Mouse (Mus musculus): ENCODE measurements around the gene Ccdc121. TPM values are rescaled to one million over a fixed set of nuclear protein-coding genes. Genes with fewer than 3 reads are reported as not detected.

Gene Ccdc121
- total RNA-seq (2023), result not detected

GRCm38 (mm10) chr1:181511307-181511706 is at the start of gene Ccdc121:
Ccdc121 (minus strand) TSS chr1:181511451.

Other genes starting within 250 kb of the Ccdc121 start
- gene Cnih3, start 158.8 kb downstream of the Ccdc121 start, total RNA-seq (2023), result not detected
- not detected for gene Dnah14, start 65.1 kb upstream of the Ccdc121 start, total RNA-seq (2023)

Measured in CD8-positive naive resting alpha-beta T cell, adult 57 days (primary cell).